Mouse (Mus musculus): ENCODE measurements at regions not wholly inside any gene's neighbourhood (a gene's known extent, or its start where the extent isn't known, plus 50 kb on each side); places are given as distances from the start of the nearest gene placed in this dataset.

DNA sequence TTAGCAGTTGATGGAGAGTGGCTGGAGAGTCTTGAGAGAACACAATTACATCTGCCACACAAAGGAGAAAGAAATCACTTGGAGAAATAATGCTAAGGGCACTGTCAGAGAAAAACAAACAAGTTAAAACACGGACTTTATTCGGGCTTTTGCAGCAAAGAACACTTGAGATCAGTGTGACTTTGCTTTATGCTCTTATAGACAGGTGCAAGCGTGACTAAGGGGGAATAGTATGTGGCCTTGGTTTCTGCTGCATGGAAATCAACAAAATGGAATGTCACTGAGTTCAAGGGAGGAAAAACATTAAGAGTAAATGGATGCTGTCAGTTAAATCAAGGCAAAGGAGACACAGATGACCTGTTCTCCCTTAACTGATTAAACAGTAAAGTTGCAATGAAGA is 343.5 kb downstream of the Pla2g4a start:
- Histone ChIP-seq H3K36me3 (ENCODE audit: control insufficient read depth, insufficient read depth) (no peaks in the 10 kb centered on the region), H3K27me3 (ENCODE audit: control insufficient read depth, insufficient read depth, insufficient read length) (no peaks in the 10 kb centered on the region), H3K79me2 (ENCODE audit: control insufficient read depth, insufficient read depth) (no peaks in the 10 kb centered on the region), H3K79me3 (ENCODE audit: low read depth) (no peaks in the 10 kb centered on the region), H3ac (ENCODE audit: control insufficient read depth, insufficient read length, low read depth) (no peak overlapping the region), H3K4me3 (ENCODE audit: insufficient read depth, poor library complexity, severe bottlenecking) (no peak overlapping the region)
- TF ChIP-seq CEBPB (IDR thresholded peaks at IDR 0.05; ENCODE audit: low read depth) (no peak), CTCF (IDR thresholded peaks at IDR 0.05; ENCODE audit: control insufficient read depth, insufficient read depth, insufficient read length) (no peak), MYOD1 (IDR thresholded peaks at IDR 0.05; ENCODE audit: control insufficient read depth, insufficient read length, low read depth) (peak; percentile 90), FOSL1 (IDR thresholded peaks at IDR 0.05; ENCODE audit: insufficient read depth, low read length, poor library complexity, severe bottlenecking) (no peak)
